Mouse (Mus musculus) limb, embryonic 11.5 days (tissue): Measurements from ENCODE around the gene Hexdc. TPM values are rescaled to one million over a fixed set of nuclear protein-coding genes. Genes with fewer than 3 reads are reported as not detected.

Source experiments
- ATAC-seq: fragments of 200-750 bp; cut with Nextera tagmentation; 2 replicates; pipeline ENCODE4 v1.8.0; 2017; ENCODE audit warnings: low read depth; ENCODE audit not compliant: insufficient number of reproducible peaks, low FRiP score, low TSS enrichment
- DNase-seq: peaks from one replicate; pipeline ENCODE4 v3.0.0-alpha.2; 2015; ENCODE audit warnings: low spot score
- H3K27ac ChIP-seq: fragments of 300-500 bp; sonication (generic); replicated peaks from 2 replicates; pipeline ENCODE4 v1.5.1; 2014; ENCODE audit warnings: low read depth, mild to moderate bottlenecking, low read length
- H3K27me3 ChIP-seq: fragments of 300-500 bp; sonication (generic); 2 replicates; pipeline ENCODE4 v1.6.1; 2014; ENCODE audit warnings: mild to moderate bottlenecking, low read length, mixed read lengths; ENCODE audit not compliant: control insufficient read depth, insufficient read depth
- H3K36me3 ChIP-seq: fragments of 300-500 bp; sonication (generic); 2 replicates; pipeline ENCODE4 v1.6.1; 2014; ENCODE audit warnings: mild to moderate bottlenecking, low read length, moderate library complexity, mixed read lengths; ENCODE audit not compliant: control insufficient read depth, insufficient read depth
- H3K4me1 ChIP-seq: fragments of 300-500 bp; sonication (generic); 2 replicates; pipeline ENCODE4 v1.6.1; 2014; ENCODE audit warnings: low read length, mixed read lengths; ENCODE audit not compliant: control insufficient read depth, insufficient read depth
- H3K4me2 ChIP-seq: fragments of 300-500 bp; sonication (generic); 2 replicates; pipeline ENCODE4 v1.6.1; 2014; ENCODE audit warnings: low read depth, mild to moderate bottlenecking, moderate library complexity; ENCODE audit not compliant: severe bottlenecking
- H3K4me3 ChIP-seq: fragments of 300-500 bp; sonication (generic); 2 replicates; pipeline ENCODE4 v1.5.1; 2014; ENCODE audit warnings: low read depth, low read length
- H3K9ac ChIP-seq: fragments of 300-500 bp; sonication (generic); 2 replicates; pipeline ENCODE4 v1.6.1; 2014; ENCODE audit warnings: mild to moderate bottlenecking, low read length
- H3K9me3 ChIP-seq: fragments of 300-500 bp; sonication (generic); 2 replicates; pipeline ENCODE4 v1.6.1; 2016; ENCODE audit warnings: low read length; ENCODE audit not compliant: control insufficient read depth
- WGBS: fragments of 180-500 bp; shearing (Covaris S2); extraction: QIAGEN DNeasy Blood & Tissue Kit; methylation state at CpG from one replicate; pipeline ENCODE4 v1.1.7; 2014; 5-methylcytosine and 5-hydroxymethylcytosine counted together
- polyA plus RNA-seq: library from polyadenylated mRNA; unstranded; fragments of >200 nt; fragmentation: Nextera tagmentation; extraction: Ambion mirVana; gene quantifications from 2 replicates; pipeline ENCODE4 v1.2.1, GENCODE M21; 2014

The Hexdc gene
- 6.5 and 6.6 TPM in 2 replicates for polyA plus RNA-seq

DNA sequence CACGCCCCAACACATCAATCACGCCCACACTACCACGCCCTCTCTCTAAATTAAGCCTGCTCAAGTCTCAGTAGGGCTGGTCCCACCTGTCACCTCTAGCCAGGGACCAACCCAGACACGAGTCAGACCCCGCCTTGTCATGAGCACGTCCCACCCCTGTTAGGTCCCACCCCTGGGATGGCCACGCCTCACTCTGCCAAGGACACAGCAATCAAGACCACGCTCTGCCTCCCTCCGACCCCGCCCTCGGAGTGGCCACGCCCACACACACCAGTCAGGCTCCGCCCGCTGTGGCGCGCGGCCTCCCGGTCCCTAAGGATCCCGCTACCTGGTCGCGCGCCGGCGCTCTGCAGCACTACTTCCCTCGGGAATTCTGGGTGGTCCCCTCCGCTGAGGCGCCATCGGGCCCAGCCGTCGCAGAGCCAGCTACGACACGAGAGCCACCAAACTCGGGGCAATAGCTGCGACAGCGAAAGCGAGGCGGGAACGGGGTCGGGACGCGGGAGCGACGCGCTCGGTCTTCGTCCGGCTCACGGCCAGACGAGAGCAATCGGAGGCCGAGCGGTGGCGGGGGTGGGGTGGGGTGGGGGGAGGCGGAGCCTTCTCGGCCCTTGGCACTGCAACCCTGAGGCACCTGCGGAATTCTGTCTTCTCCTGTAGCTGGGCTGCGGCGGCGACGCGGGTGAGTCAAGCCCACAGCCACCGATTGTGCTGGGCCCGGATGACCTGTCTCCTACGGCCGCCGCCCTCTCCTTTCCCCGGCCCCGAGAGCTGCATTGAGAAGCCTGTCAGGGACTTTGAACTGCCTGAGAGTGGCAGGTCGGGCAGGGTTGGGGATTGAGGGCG lies at the start of gene Hexdc, which contains the start of gene Ogfod3:
Gene Hexdc, plus strand, starts transcription at position 273 of the 846 bp plus-strand sequence.
Gene Ogfod3, minus strand, starts transcription at position 551 of the 846 bp plus-strand sequence.
- ATAC-seq, result peak; percentile 99
- peak; percentile 99 for DNase-seq
- H3K27me3 ChIP-seq, result no peaks in the 10 kb centered on the region
- peak within 1 kb of the TSS; percentile 69 for H3K4me3 ChIP-seq
- under 1% methylated on average over 70 of the region's 70 CpGs for WGBS
- no peaks in the 10 kb centered on the region for H3K9me3 ChIP-seq
- H3K36me3 ChIP-seq, result no peaks in the 10 kb centered on the region
- no peak within 1 kb of the TSS for H3K27ac ChIP-seq
- peaks cover 6% of the 10 kb centered on the region; the same call in 1 of the 2 replicates for H3K4me1 ChIP-seq
- peak within 1 kb of the TSS; percentile 72 for H3K9ac ChIP-seq
- H3K4me2 ChIP-seq, result peak within 1 kb of the TSS; percentile 76

DNA sequence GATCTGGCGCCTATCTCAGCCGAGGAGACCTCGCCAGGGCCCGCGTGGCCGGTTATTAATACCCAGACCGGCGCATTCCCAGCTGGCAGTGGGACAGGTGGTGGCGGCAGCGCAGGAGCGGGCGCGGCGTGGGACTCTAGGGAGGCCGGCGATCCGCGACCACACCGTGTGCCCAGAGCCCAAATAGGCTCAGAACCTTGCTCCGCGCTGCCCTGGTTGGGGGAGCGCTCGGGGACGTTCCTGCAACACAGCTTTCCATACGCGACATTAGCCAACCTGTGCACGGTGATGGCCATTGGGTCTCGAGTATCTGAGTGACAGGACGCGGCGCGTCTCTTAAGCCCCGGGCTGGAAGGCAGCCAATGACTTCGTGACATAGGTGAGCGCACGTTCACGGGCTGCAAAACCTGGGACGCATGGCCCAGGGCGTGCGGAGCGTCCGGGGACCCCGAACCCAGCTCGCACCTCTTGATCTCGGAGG lies 47.8 kb upstream of the Hexdc start:
- H3K9ac ChIP-seq, result no peak overlapping the region
- peaks cover 3% of the 10 kb centered on the region; the same call in 1 of the 2 replicates for H3K4me1 ChIP-seq
- 2% methylated on average over 45 of the region's 45 CpGs for WGBS
- H3K4me3 ChIP-seq, result peak overlapping the region; percentile 31
- H3K4me2 ChIP-seq, result peak overlapping the region; percentile 69
- DNase-seq (peak; percentile 37), ATAC-seq (no peak)
- H3K27ac ChIP-seq, result no peak overlapping the region
- peaks cover 31% of the 10 kb centered on the region for H3K27me3 ChIP-seq
- no peaks in the 10 kb centered on the region for H3K9me3 ChIP-seq
- no peaks in the 10 kb centered on the region for H3K36me3 ChIP-seq

DNA sequence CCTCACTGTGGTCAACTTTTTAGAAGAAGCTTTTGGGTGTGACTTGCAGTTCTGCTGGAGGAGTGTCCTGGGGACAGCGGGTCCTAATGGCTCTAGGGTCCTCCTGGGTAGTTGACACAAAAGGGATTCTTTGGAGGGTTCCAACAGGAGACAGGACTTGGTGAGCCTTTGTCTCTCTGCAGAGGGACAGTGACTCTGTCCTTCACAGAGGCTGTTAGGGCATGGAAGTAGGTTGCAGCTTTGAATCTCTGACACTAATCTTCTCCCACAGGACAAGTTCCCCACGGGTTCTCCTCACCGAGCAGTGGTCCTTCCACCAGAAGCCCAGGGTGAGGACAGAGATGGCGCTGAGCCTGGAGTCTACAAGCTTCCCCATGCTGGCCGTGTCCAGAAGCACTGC lies 44.3 kb upstream of the Hexdc start, which contains the start of gene Uts2r:
Gene Uts2r, plus strand, starts transcription at position 301 of the 400 bp plus-strand sequence.
- no peaks in the 10 kb centered on the region for H3K9me3 ChIP-seq
- no peak within 1 kb of the TSS for H3K9ac ChIP-seq
- H3K4me1 ChIP-seq, result peaks cover 3% of the 10 kb centered on the region; the same call in 1 of the 2 replicates
- peaks cover 30% of the 10 kb centered on the region for H3K27me3 ChIP-seq
- H3K4me3 ChIP-seq, result no peak within 1 kb of the TSS
- H3K27ac ChIP-seq, result no peak within 1 kb of the TSS
- no peak for ATAC-seq
- no peaks in the 10 kb centered on the region for H3K36me3 ChIP-seq
- no peak for DNase-seq
- 89% methylated on average over 5 of the region's 5 CpGs for WGBS
- H3K4me2 ChIP-seq, result no peak within 1 kb of the TSS

DNA sequence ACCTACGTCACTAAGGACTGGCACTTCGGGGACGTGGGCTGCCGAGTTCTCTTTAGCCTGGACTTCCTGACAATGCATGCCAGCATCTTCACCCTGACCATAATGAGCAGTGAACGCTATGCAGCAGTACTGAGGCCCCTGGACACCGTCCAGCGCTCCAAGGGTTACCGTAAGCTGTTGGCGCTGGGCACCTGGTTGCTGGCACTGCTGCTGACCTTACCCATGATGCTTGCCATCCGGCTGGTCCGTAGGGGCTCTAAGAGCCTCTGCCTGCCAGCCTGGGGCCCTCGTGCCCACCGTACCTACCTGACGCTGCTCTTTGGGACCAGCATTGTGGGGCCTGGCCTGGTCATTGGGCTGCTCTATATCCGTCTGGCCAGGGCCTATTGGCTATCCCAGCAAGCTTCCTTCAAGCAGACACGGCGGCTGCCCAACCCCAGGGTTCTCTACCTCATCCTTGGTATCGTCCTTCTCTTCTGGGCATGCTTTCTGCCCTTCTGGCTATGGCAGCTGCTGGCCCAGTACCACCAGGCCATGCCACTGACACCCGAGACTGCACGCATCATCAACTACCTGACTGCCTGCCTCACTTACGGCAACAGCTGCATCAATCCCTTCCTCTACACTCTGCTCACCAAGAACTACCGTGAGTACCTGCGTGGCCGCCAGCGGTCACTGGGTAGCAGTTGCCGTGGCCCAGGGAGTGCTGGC lies 43.4 kb upstream of the Hexdc start:
- no peak overlapping the region for H3K27ac ChIP-seq
- ATAC-seq, result no peak
- no peaks in the 10 kb centered on the region for H3K36me3 ChIP-seq
- H3K9me3 ChIP-seq, result no peaks in the 10 kb centered on the region
- H3K4me3 ChIP-seq, result no peak overlapping the region
- H3K4me1 ChIP-seq, result peaks cover 3% of the 10 kb centered on the region; the same call in 1 of the 2 replicates
- no peak overlapping the region for H3K9ac ChIP-seq
- H3K4me2 ChIP-seq, result no peak overlapping the region
- 91% methylated on average over 26 of the region's 26 CpGs for WGBS
- no peak for DNase-seq
- peaks cover 21% of the 10 kb centered on the region for H3K27me3 ChIP-seq

DNA sequence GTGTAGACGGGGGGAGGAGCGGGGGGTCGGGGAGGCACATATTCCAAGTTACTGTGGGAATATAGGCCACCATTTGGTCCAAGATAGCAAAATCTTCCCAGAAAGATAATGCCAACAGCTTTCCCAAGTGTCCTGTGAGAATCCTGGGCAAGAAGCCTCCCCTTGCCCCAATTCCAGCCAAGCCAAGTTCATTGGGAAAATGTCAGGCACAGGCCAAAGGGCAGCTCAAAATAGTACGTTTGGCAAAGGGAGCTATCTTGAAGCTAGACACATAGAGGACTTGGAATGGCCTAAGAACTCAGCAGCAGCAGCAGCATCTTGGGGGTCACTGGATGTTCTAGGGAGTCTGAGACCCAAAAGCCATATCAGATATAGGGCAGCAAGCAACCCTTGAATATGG lies 40.5 kb upstream of the Hexdc start:
- WGBS, result 93% methylated on average over 4 of the region's 4 CpGs
- DNase-seq, result no peak
- H3K4me2 ChIP-seq, result no peak overlapping the region
- no peak overlapping the region for H3K4me3 ChIP-seq
- no peaks in the 10 kb centered on the region for H3K36me3 ChIP-seq
- no peaks in the 10 kb centered on the region for H3K27me3 ChIP-seq
- ATAC-seq, result no peak
- no peak overlapping the region for H3K9ac ChIP-seq
- no peaks in the 10 kb centered on the region for H3K9me3 ChIP-seq
- no peak overlapping the region for H3K27ac ChIP-seq
- H3K4me1 ChIP-seq, result no peaks in the 10 kb centered on the region

DNA sequence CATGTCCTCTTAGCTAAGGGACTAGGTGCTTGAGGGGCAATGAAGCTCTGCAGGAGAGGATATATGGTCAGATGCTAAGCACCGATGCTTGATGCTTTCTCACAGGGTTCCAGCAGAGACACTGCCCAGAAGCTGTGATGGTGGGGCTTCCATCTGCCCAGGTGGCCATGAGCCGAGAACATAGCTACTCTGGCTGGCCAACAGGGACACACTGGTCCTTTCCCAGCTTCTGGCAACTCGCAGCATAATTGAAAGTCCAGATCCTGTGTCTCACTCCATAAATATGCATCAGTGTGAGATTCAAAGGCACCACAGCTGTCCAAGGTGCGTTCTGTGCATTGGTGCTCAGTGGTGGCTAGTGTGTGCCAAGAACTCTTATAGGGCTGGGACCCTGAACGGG lies 31.0 kb upstream of the Hexdc start:
- 84% methylated on average over 5 of the region's 5 CpGs for WGBS
- H3K36me3 ChIP-seq, result no peaks in the 10 kb centered on the region
- no peak overlapping the region for H3K4me3 ChIP-seq
- no peaks in the 10 kb centered on the region for H3K4me1 ChIP-seq
- H3K9me3 ChIP-seq, result no peaks in the 10 kb centered on the region
- H3K9ac ChIP-seq, result no peak overlapping the region
- DNase-seq (no peak), ATAC-seq (no peak)
- H3K27ac ChIP-seq, result no peak overlapping the region
- no peaks in the 10 kb centered on the region for H3K27me3 ChIP-seq
- no peak overlapping the region for H3K4me2 ChIP-seq

DNA sequence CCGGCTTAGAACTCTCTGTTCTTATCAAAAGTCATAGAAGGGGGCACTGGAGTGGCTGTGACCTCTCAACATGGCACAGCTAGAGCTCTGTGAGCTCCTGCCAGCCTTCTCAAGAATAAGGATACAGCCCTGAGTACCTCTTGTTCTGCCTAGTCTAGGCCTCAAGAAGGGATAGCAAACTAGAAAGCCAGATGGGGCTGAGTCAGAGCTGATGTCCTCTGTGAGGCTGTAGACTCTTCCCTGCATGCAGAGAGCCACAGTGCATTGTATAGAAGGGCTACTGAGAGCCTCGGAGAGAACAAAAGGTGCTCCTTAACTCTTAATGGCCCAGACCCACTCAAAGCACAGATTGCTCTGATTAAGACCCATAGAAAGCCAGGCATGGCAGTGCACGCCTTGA lies 30.0 kb upstream of the Hexdc start:
- WGBS, result 47% methylated on average over 3 of the region's 3 CpGs
- DNase-seq (no peak), ATAC-seq (no peak)
- H3K36me3 ChIP-seq, result no peaks in the 10 kb centered on the region
- no peak overlapping the region for H3K4me2 ChIP-seq
- no peaks in the 10 kb centered on the region for H3K27me3 ChIP-seq
- H3K9me3 ChIP-seq, result no peaks in the 10 kb centered on the region
- H3K4me1 ChIP-seq, result no peaks in the 10 kb centered on the region
- H3K27ac ChIP-seq, result no peak overlapping the region
- H3K4me3 ChIP-seq, result no peak overlapping the region
- no peak overlapping the region for H3K9ac ChIP-seq
